Mouse (Mus musculus) megakaryocyte progenitor cell, adult 5-6 weeks (primary cell): ENCODE measurements around the gene Cep44. TPM values are rescaled to one million over a fixed set of nuclear protein-coding genes. Genes with fewer than 3 reads are reported as not detected.
A peak's percentile ranks its signal among the peaks of the same experiment; 100 is the strongest.

Experiments
- ATAC-seq: replicated peaks from 2 replicates; pipeline ENCODE4 v1.8.0; 2016; ENCODE audit warnings: mild to moderate bottlenecking, moderate TSS enrichment, inconsistent platforms; ENCODE audit not compliant: poor library complexity
- total RNA-seq, 2 experiments: library from RNA; stranded (forward) in 1 of 2; stranded (reverse) in 1 of 2; fragments of 157-497, 149-512 nt in 1 of 2; fragments of 200-1000 nt in 1 of 2; gene quantifications; 2 replicates each; pipeline versions ENCODE4 v1.2.3 to v1.2.4; 2015 to 2017

Gene Cep44
- total RNA-seq (2015) (45.6 and 48.7 TPM in 2 replicates), total RNA-seq (2017) (37.3 and 46.9 TPM in 2 replicates)

GRCm38 (mm10) chr8:56550558-56551360 is at the start of gene Cep44, which contains the start of gene Fbxo8:
Gene Cep44 (minus strand): TSS chr8:56551047.
Gene Fbxo8 (plus strand): TSS chr8:56551090.
- peak; percentile 67 for ATAC-seq

- ATAC-seq = no peak
Measured at GRCm38 (mm10) chr8:56591502-56591901, 40.7 kb upstream of the Cep44 start.

- ATAC-seq = no peak
Measured at GRCm38 (mm10) chr8:56591084-56591483, 40.2 kb upstream of the Cep44 start.

- no peak for ATAC-seq
Measured at GRCm38 (mm10) chr8:56589004-56589403, 38.2 kb upstream of the Cep44 start.

DNA sequence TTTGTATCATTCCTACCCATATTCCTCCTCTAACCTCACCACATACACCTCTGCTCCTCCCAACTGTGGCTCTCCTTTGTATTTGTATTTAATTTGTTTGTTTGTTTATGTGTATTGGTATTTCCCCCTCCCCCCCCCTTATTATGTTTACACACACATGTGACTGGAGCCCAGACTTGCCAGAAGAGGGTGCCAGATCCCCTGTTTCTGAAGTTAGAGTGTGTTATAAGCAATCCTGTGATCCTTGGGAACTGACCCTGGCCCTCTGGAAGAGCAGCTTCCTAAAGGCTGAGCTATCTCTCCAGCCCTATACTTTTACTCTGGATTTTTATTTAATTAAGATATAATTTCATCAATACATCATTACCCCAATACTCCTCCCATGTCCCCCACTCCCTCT is 32.0 kb upstream of the Cep44 start:
- ATAC-seq = peak; percentile 55; the same call in 1 of the 2 replicates

GRCm38 (mm10) chr8:56580918-56581317 is 30.1 kb upstream of the Cep44 start:
- ATAC-seq = no peak

DNA sequence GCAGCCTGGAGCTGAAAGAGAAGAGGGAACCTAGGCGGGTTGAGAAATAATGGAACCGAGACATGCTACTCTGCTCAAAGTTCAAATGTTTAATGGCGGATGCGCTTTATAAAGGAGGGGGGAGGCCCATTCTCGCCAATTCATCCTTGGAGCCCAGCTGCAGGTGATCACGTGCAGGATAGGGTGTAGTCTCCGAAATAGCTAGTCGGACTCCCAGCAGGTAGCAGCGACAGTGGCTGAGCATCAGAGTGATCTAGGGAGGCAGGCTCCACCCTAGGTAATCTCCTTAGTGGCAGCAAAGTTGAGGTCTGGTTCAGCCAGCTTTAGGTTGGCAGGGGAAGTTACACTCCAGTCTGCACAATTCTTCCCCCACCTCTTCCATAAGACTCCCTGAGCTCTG is 16.0 kb upstream of the Cep44 start:
- no peak for ATAC-seq

DNA sequence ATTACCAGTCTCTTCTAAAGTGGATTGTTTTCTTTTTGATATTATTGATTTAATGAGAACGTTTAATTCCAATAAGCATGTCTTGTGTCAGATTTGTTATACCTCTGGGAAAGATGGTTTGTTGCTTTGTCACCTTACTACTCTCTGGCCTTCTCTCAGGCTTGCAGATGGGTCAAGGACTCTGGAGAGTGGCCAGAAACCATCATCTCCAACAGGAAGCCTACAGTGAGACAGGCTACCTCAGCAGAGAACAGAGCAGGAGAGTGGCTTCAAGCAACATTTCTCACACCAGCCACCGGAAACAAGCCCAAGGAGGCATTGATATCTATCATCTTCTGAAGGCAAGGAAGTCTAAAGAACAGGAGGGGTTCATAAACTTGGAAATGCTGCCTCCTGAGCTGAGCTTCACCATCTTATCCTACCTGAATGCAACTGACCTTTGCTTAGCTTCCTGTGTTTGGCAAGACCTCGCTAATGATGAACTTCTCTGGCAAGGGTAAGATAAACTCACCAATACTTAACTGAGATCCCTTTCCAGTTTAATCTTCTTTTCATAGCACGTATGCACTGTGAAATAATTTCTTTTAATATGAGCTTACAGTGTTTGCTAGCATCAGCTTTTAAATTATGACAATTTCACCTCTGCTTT is 13.7 kb upstream of the Cep44 start:
- ATAC-seq = no peak

GRCm38 (mm10) chr8:56552551-56553103 is 1.8 kb upstream of the Cep44 start:
- ATAC-seq = no peak

DNA sequence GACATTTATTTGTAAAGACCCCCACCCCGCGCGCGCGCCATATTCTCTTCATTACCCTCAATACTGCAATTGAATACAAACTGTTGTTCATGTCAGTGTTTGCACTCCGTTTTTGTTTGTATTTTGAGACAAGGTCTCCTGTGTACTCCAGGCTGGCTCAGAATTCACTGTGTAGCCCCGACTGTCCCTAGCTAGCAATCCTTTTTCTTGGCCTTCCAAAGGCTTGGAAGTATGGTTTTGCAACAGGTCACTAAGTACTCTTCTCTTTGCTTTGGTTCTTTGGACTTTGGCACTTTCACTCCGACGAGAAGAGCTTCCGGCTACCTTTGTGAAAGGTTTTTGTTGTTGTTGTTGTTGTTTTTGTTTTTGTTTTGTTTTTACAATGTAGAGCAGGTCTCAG is 1.2 kb upstream of the Cep44 start:
- no peak for ATAC-seq

- peak; percentile 83 for ATAC-seq
Measured at GRCm38 (mm10) chr8:56551361-56551852, 560 bp upstream of the Cep44 start.

- ATAC-seq = peak; percentile 29
Measured at GRCm38 (mm10) chr8:56547866-56548265, 3.0 kb downstream of the Cep44 start.

- no peak for ATAC-seq
Measured at GRCm38 (mm10) chr8:56540706-56541105, 10.1 kb downstream of the Cep44 start.

GRCm38 (mm10) chr8:56530359-56530758 is 20.5 kb downstream of the Cep44 start:
- ATAC-seq = peak; percentile 90

DNA sequence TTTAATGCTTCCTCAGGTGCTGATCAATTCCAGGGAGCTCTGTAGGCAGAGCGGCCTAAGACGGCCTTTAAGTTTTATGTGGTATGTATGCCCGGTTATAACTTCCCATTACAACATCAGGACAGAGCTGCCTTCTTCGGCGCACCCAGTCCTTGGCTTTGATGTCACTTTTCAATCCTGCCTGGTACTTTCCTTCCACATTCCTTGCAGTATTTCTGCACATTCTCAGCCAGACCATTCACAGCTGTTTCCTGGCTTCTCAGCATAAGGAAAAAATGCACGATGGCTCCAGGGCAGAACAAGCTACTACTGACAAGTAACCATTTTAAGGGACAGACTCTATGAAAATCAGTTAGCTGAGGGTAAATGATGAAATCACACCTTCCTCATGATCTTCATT is 22.0 kb downstream of the Cep44 start:
- ATAC-seq = no peak

DNA sequence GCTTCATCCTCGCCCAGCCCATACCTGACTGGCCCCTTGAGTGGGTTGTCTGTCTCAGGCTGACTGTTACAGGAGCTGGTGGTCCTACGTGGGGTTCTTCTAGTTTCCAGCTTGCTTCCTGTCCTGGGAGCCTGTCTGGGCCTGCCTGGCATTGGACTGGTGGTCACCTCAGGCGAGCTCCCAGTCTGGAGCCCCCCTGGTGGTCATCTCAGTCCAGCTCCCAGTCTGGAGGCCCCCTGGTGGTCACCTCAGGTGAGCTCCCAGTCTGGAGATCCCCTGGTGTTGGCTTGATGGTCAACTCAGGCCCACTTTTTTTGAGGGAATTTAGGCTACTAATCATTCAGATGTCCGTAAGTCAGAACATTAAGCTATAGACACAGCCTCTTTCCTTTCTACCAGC is 29.8 kb downstream of the Cep44 start:
- no peak for ATAC-seq

- ATAC-seq = no peak
Measured at GRCm38 (mm10) chr8:56520249-56520648, 30.6 kb downstream of the Cep44 start.

DNA sequence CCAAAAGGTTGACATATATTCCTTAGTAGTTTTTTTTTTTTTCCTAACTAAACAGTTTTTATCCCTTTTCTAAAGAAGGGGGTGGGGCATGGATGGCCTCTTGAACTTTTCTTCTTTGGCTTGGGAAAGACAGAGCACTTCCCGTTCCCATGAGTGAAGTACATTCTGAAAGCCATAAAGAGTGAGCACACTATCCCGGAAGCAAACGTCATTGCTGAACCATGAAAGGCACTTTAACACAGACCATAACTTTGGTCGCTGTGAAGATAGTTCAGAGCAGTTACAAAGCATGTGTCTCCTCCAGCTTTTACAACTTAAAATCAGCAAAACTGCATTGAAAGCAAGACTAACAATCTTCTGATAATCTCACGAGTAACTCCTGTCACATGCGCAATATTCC is 32.0 kb downstream of the Cep44 start:
- ATAC-seq = no peak

- no peak for ATAC-seq
Measured at GRCm38 (mm10) chr8:56508952-56509479, 41.8 kb downstream of the Cep44 start.

- ATAC-seq = no peak
Measured at GRCm38 (mm10) chr8:56508318-56508951, 42.4 kb downstream of the Cep44 start.

GRCm38 (mm10) chr8:56501911-56502310 is 48.9 kb downstream of the Cep44 start:
- ATAC-seq = no peak
